Mouse (Mus musculus) T-cell, adult 2 months (primary cell): ENCODE measurements around the gene Agap1.
"Not testable (repeated sequence)": the region's sequence is repeated elsewhere in the genome, so short reads cannot be mapped to it uniquely, and the experiment has no call there.

ENCODE experiments used
- DNase-seq: peaks from one replicate; pipeline ENCODE4 v3.0.0; 2022; ENCODE audit warnings: low spot score

Agap1 gene

GRCm38 (mm10) chr1:89501891-89502290 lies 47.3 kb downstream of the Agap1 start:
- not testable (repeated sequence) for DNase-seq

DNA sequence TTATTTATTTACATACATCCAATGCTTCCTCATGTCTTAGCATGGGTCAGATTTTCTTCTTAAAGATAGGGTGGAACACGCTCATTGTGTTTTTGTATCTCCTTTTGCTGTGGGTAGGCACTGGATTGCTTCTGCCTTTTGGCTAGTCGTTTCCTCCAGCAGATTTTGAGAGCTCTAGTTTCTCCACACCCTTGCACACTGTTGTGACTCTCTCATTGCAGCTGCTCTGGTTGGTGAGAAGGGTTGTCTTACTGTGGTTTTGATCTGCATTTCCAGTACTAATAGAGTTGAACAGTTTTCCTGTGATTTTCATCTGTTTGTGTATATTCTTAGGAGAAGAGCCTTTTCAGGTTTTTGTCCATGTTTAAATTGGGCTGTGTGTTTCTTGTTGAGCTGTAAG lies 54.6 kb downstream of the Agap1 start:
- DNase-seq = no peak

DNA sequence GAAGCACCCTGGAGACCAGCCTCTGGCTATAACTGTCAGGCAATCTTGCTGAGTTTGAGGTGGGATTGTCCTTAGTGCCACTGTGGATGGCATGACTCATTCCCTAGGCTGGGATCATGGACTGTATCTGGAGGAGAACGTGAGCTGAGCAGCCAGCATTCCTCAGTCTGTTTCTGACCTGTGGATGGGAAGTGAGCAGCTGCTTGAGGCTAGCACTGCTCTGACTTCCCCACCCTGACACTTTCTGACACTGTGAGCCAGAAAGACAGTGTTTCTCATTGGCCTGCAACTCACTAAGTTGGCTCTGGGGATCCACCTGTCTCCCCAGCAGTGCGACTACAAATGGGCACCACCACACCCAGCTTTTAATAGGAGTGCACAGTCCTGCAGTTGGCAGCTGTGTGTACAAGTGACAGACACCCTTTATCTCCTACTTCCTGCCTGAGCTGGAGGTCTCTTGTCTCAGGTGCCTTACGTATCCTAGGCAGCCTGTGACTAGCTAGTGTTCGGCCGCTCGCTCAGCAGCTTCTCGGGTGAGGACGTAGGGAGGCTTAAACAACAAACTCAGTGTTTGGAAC lies 55.2 kb downstream of the Agap1 start:
- no peak for DNase-seq

DNA sequence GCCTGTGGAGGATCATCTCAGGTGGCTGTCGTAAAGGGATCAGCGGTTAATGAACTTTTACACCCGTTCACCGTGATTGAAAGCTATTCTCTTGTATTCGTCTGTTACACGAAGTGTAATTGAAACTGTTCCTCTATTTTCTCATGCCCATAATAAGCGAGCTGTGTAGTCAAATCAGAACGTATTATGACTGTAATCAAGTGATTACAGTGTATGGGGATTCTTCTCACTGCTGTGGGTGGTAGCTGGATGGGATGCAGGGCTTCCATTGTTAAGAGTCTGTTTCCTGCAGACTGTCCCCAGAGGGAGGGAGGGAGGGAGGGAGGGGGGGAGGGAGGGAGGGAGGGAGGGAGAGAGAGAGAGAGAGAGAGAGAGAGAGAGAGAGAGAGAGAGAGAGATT lies 56.1 kb downstream of the Agap1 start:
- DNase-seq = no peak

DNA sequence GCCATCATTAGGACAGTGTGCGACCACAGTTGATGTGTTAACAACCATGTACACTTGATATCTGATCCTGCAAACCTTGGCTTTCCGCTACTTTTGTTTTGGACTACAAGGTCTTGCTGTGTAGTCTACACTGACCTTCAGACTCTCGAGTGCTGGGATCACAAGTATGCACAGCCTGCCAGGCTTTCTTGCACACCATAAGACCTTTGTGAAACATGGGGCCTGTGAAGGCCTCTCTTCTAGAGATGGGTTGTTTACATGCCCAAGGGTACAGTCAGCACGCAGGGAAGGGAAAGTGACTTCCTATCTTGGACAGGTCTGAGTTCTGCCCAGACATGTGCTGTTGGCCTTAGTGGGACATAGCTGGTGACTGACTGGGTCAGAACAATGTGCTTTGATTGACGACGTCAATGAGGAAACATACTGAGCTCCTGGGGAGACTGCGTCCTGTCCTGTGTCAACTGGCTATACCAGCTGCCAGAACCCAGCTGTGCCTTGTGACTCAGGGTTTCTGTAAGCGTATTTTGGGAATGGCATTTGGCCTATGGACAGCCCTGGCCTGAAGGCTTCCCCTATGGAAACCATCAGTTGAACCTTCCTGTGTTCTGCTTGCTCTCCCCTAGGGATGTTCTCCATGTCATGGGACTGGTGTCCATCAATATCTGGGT lies 59.1 kb downstream of the Agap1 start:
- DNase-seq = no peak

- no peak for DNase-seq
Measured at GRCm38 (mm10) chr1:89515808-89516560, 61.4 kb downstream of the Agap1 start.

DNA sequence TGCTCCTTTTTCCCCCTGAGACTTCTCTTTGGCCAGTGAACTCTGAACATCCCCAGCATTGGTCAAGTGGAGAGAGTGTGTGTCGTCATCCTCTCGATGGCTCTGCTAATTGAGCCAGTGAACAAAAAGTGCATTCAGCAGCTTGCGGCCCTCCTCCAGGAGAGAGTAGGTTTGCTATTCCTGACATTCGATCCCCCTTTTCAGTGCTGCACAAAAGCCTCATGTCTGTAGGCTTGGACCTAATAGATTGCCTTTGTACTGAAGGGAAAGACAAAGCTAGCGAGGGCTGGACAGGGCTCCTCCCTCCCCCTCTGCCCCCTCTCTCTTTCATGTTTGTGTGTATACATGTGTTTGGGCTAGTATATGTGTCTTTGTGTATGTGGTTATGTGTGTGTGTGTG lies 63.2 kb downstream of the Agap1 start:
- no peak for DNase-seq

DNA sequence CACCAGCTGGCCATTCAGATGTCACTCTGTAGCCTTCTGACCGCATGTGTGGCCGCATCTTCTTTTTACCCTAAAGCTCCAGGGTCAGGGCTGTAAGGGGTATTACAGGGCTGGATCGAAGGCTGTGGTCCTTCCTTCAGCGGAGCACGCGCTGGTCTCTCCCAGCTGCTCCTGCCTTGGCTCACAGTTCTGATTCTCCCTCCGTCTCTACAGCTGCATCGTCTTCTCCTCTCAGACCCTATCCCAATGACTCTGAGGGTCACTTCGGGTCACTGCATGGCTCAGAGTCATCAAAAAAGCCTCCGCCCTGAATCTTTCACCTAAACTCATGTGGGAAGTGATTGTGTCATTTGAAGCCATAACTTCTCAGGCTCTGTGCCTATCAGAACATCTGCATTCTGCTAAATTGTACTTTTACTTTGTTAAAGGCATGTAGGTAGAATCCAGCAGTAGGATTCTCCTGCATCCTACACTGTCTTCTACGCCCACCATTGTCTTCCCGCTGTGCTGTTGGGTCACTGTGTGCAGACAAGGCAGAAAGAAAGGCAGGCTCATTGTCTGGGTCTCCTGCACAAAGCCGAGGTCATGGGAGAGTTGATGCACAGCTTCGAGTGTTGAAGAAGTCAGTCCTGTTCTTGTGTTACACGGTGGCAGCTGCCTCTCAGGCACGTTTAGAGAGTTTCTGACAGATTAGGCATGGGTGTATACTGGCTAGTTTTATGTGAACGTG lies 65.5 kb downstream of the Agap1 start:
- no peak for DNase-seq

- no peak for DNase-seq
Measured at GRCm38 (mm10) chr1:89521406-89521805, 66.8 kb downstream of the Agap1 start.

DNA sequence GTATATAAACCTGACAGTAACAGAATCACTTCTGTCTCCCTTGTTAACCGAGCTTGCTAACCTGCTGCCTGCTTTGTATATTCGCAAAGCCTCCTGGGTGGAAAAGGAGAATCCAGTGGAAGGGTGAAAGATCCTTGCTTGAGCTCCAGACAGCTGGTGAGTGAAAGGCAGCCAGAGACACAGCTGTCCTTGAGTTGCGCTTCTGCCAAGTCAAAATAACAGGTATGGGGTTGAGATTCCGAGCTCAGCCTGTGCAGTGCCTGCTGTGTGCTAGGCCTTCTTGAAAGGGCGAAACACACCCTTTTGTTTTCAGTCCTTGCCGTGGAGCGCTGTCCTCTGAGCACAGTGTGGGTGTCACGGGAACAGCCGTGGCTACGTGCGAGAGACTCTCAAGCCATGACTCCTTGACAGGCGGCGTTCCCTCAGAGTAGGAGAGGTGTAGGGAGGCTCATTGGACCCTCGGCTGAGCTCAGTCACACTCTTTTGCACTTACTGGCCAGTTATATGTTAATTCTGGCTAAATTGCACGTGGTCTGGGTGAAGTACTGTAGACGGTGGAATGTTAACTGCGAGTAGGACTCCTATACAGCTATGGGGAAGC lies 67.4 kb downstream of the Agap1 start:
- DNase-seq = no peak

- DNase-seq = peak; percentile 20
Measured at GRCm38 (mm10) chr1:89524369-89524768, 69.8 kb downstream of the Agap1 start.

DNA sequence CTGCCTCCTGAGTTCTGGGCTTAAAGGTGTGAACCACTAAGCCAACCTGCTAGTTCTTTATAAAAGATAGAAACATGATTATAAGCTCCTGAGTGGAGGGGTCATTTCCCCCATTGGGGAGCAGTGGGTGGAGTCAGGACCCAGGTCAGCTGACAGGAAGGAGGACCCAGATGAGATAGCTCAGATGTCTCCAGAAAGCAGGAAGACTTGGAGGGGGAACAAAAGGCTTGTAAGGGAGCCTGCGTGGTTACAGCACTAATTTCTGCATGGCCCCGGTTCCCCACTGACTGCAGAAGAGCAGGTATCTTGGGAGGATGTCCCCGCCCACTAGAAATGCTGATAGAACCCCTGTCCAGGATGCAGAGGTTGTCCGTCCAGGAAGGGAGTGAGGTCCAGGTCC lies 70.4 kb downstream of the Agap1 start:
- no peak for DNase-seq

DNA sequence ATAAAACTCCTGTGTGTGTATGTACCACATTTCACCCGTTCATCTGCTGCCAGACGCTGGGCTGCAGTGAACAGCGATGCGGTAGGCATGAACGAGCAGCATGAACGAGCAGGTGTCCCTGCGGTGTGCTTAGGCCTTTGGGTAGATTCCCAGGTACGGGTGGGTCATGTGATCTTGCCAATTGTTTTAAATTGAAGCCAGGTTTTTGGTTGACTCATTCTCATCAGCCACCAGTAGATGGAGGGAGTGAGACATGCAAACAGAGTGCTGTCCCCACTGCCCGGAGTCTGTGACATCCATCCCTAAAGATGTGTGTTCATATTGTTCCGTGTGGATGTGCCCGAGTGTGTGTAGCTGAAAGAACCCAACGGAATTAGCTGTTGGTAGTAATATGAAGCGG lies 71.2 kb downstream of the Agap1 start:
- no peak for DNase-seq

DNA sequence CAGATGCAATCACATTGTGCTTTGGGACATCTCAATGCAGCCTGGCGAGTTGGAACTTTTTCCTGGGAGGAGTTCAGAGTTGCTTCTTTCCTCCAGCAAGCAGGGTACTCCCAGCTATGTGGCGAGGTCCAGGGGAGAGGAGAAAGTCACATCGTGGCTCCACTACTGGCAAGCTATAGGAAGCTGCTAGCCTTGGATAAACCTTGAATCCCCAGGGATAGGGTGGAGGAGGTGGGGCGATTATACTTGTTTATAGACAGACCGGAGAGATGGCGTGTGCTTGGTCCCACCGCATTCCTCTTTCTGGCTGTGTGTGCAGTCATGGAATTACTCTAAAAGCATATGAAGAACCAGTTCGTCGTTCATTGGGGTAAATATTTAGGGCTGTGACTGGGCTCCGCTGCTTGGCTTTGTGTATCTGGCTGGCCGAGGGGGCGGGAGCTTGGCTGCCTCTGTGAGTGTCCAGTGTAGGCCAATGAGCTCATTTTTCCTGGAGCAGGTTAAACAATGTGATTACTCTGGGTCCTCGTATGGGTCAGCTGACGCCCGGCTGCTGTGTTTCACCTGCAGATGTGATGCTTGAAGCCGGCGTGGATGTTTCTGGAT lies 74.2 kb downstream of the Agap1 start:
- DNase-seq = no peak

DNA sequence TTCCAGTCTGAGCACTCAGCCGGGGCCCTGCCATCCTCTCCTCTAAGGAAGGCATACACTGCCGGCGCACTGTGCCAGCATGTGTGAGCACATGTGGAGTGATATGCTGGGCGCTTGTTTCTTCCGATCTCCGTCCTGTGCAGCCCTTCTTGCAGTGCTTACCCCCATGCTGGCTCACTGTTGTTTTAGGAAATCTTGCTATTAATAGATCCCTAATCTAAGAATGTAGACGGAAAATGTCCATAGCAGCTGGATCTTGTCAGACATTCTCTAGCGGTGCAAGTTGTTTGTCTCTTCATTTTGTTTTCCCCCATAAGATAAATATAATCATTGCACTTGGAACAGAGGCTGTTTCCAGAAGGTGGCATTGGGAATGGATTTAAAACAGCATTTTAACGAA lies 79.1 kb downstream of the Agap1 start:
- no peak for DNase-seq

DNA sequence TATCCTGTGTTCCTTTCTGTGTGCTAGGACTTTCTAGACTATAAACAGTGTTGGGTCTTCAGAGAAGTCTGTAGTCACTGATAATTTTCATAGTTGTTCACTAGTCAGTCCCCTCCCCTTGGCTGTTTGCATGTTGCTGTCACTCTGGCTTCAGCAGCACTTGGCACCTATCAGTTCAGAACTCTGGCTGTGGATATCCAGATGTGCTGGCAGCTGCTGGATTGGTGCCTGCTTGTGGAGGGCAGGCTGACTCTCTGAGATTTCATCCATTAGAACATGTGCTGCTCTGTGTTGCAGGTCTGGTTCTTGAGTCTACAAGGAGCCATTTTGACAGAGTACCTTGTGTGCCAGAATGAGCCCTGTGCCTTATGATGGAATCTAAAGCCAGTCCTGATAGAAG lies 80.6 kb downstream of the Agap1 start:
- DNase-seq = no peak

DNA sequence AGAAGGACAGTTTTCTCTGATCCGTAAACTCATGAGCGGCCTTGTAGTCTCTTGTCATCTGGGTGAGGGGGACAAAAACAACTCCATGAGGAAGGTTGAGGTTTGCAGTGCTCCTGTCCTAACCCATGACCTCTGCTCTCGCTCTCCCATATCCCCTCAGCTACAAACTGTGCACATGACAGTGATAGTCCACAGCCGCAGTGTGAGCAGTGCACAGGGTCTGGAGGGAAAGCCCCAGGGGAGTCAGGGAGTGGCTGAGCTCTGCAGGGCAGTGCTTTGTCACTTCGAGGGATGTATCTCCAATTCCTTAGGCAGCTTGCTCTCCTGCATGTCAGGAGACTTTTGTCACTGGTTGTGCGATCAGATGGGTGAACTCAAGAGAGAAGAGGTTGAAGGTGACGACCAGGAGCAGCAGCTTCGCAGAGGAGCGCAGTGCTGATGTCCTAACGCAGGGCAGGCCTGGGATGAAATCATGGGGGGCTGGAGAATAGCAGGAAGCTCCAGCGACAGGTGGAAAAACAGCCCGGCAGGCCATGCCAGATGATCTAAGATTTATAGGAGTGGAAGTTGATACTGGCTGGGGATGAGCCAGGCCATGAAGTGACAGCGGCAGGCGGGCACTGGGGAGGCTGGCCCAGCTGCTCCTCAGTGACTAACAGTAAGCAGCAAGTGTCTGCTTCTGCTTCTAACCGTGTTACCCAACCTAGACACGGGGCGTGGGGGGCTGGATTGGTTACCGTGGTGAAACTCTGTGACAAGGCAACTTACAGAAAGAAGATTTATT lies 83.7 kb downstream of the Agap1 start:
- DNase-seq = no peak

DNA sequence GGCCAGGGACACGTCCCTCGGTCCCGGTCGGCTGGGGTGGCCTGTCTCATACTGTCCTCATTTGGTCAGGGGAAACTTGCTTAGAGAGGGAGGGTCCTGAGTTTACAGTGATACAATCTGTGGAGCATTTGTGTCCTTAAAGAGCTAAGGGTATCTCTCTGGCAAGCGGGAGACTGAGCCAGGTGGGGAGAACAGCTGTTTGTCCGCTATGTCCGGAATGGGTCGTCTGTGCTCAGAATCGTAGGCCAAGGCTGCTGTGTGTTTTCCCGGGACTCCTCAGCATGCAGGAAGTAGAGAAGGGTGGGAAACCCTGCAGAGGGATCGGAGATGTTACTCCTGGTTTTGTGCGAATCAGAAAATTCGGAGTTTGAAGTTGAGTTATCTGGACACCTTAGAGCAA lies 84.5 kb downstream of the Agap1 start:
- no peak for DNase-seq

GRCm38 (mm10) chr1:89541151-89541550 lies 86.5 kb downstream of the Agap1 start:
- DNase-seq = no peak

- no peak for DNase-seq
Measured at GRCm38 (mm10) chr1:89542464-89542863, 87.9 kb downstream of the Agap1 start.

DNA sequence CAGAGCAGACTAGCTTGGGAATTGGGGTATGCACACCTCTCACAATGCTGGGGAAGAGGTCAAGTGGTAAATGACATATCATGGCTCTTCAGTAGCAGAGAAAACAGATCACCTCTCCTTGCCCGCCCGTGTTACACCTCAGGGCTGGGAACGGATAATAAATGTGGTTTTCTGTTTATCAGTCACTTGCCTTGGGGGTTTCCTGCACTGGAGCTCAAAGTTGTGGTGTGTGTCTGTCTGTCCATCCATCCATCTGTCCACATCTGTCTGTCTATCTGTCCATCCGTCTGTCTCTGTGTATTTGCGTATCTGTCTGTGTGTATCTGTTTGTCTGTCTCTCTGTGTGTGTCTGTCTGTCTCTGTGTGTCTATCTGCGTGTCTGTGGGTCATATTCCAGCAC lies 88.7 kb downstream of the Agap1 start:
- no peak for DNase-seq
